Mouse (Mus musculus): Measurements from ENCODE around the gene Sh3bp4. TPM values are rescaled to one million over a fixed set of nuclear protein-coding genes. Genes with fewer than 3 reads are reported as not detected.

Sh3bp4 gene
- 35.3 and 37.4 TPM in 2 replicates for polyA plus RNA-seq (2016; fragmentation: Nextera tagmentation; extraction: Ambion mirVana)

- peak within 1 kb of the TSS; percentile 79 for H3K27ac ChIP-seq
- peak within 1 kb of the TSS; percentile 93 for H3K4me3 ChIP-seq
- peak within 1 kb of the TSS; percentile 93 for H3K9ac ChIP-seq
- WGBS: under 1% methylated on average over 62 of the region's 63 CpGs
- peaks cover 30% of the 10 kb centered on the region for H3K4me1 ChIP-seq
- no peaks in the 10 kb centered on the region for H3K9me3 ChIP-seq
- ATAC-seq (ENCODE audit: low FRiP score, low read depth): peak; percentile 92
- peak within 1 kb of the TSS; percentile 81 for H3K4me2 ChIP-seq (replicated peaks)
- no peaks in the 10 kb centered on the region for H3K27me3 ChIP-seq (replicated peaks)
- no peaks in the 10 kb centered on the region for H3K36me3 ChIP-seq
These were observed at the start of gene Sh3bp4 for GRCm38 (mm10) chr1:89070103-89070700. TSS of gene Sh3bp4 (plus strand) at chr1:89070415.

DNA sequence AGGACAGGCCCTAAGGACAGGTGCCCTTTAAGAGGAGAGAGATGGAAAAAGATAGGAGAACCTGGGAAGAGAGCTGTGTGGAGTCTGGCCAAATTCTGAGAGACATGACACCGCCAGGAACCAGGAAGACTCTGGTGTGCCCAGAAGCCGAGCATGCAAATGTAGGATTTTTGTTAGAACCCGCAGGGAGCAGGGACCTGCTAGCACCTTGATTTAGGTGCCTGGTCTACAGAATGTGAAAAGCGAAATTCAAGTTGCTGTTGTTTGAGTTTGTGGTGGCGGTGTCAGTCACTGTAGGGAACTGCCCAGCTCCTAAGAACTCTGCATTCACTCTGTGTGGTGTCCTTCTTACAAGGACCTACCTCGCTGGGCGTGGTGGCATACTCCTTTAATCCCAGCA lies 47.2 kb upstream of the Sh3bp4 start:
- Histone ChIP-seq H3K4me3 (no peak overlapping the region), H3K4me2 (replicated peaks) (no peak overlapping the region), H3K4me1 (peaks cover 10% of the 10 kb centered on the region; the same call in 1 of the 2 replicates), H3K27ac (no peak overlapping the region), H3K9me3 (no peaks in the 10 kb centered on the region), H3K9ac (no peak overlapping the region), H3K27me3 (replicated peaks) (no peaks in the 10 kb centered on the region), H3K36me3 (no peaks in the 10 kb centered on the region)
- ATAC-seq (ENCODE audit: low FRiP score, low read depth): no peak
- WGBS: 87% methylated on average over 7 of the region's 7 CpGs

GRCm38 (mm10) chr1:89024696-89025612 lies 45.3 kb upstream of the Sh3bp4 start:
- 77% methylated on average over 9 of the region's 9 CpGs for WGBS
- no peak for ATAC-seq (ENCODE audit: low FRiP score, low read depth)
- H3K27me3 ChIP-seq (replicated peaks): no peaks in the 10 kb centered on the region
- H3K9ac ChIP-seq: no peak overlapping the region
- peaks cover 10% of the 10 kb centered on the region; the same call in 1 of the 2 replicates for H3K4me1 ChIP-seq
- no peak overlapping the region for H3K4me2 ChIP-seq (replicated peaks)
- H3K36me3 ChIP-seq: no peaks in the 10 kb centered on the region
- no peaks in the 10 kb centered on the region for H3K9me3 ChIP-seq
- H3K27ac ChIP-seq: no peak overlapping the region
- H3K4me3 ChIP-seq: no peak overlapping the region

DNA sequence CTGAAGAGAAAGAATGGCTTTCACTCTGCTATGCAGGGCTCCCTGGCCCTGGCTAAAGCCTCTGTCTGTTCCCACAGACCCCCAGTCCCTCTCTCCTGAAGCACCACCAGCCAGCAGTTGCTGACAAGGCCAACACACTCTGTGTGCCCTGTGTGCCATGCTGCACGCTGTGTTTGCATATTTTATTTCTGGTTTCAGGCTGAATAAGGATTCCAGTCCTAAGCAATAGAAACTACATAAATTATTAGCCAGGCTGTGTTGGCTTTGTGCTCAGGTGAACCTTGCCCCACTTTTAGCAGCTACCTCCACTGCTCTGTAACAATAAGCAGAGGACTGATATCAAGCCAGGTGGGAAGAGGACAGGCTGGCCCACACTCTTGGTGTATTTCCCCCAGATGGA lies 44.2 kb upstream of the Sh3bp4 start:
- Histone ChIP-seq H3K36me3 (no peaks in the 10 kb centered on the region), H3K27ac (no peak overlapping the region), H3K4me3 (no peak overlapping the region), H3K27me3 (replicated peaks) (no peaks in the 10 kb centered on the region), H3K4me1 (peaks cover 10% of the 10 kb centered on the region; the same call in 1 of the 2 replicates), H3K4me2 (replicated peaks) (no peak overlapping the region), H3K9me3 (no peaks in the 10 kb centered on the region), H3K9ac (no peak overlapping the region)
- WGBS: 66% methylated on average over 1 of the region's 1 CpGs
- ATAC-seq (ENCODE audit: low FRiP score, low read depth): no peak

GRCm38 (mm10) chr1:89029136-89029927 lies 40.9 kb upstream of the Sh3bp4 start:
- Histone ChIP-seq H3K4me3 (no peak overlapping the region), H3K27me3 (replicated peaks) (no peaks in the 10 kb centered on the region), H3K4me1 (peaks cover 10% of the 10 kb centered on the region; the same call in 1 of the 2 replicates), H3K9me3 (no peaks in the 10 kb centered on the region), H3K4me2 (replicated peaks) (no peak overlapping the region), H3K27ac (no peak overlapping the region), H3K9ac (no peak overlapping the region), H3K36me3 (no peaks in the 10 kb centered on the region)
- no peak for ATAC-seq (ENCODE audit: low FRiP score, low read depth)
- 73% methylated on average over 11 of the region's 11 CpGs for WGBS

DNA sequence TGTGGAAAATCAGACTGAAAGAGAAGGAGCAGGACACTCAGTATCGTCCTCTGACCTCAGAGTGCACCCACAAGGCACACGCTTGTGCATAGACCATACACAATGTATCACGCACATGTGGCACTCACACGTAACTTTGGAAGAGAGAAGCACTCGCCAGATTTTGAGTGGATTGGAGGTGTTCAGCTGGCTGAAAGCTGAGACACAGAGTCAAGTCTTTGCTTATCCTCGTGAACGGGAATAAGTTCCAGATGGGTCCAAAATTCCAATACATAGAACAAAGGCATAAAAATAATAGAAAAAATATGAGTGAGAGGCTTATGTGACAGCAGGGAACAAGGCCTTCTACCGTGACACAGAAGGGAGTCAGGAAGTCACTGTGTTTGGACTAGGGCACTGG lies 36.6 kb upstream of the Sh3bp4 start:
- no peak overlapping the region for H3K4me3 ChIP-seq
- no peaks in the 10 kb centered on the region for H3K36me3 ChIP-seq
- H3K4me1 ChIP-seq: no peaks in the 10 kb centered on the region
- no peak for ATAC-seq (ENCODE audit: low FRiP score, low read depth)
- no peaks in the 10 kb centered on the region for H3K27me3 ChIP-seq (replicated peaks)
- no peak overlapping the region for H3K4me2 ChIP-seq (replicated peaks)
- WGBS: 71% methylated on average over 8 of the region's 8 CpGs
- no peak overlapping the region for H3K9ac ChIP-seq
- no peaks in the 10 kb centered on the region for H3K9me3 ChIP-seq
- H3K27ac ChIP-seq: no peak overlapping the region

DNA sequence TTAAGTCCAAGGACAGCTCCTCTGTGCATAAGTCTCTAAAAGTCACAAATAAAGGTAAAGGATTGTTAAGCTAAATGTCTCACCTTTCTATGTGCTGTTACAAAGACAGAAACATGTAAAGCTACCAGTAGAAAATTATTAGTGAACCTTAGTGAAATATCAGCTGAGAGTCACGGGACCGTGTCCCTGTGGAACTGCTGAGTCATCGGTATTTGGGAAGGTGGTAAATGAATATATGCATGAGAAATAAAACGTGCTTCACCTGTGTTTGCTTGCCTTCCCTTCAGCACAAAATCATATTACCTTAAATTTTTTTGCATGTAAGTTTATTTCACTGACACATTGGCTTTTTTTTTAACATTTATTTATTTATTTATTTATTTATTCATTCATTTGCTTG lies 36.2 kb upstream of the Sh3bp4 start:
- no peak overlapping the region for H3K9ac ChIP-seq
- no peaks in the 10 kb centered on the region for H3K9me3 ChIP-seq
- ATAC-seq (ENCODE audit: low FRiP score, low read depth): no peak
- H3K4me2 ChIP-seq (replicated peaks): no peak overlapping the region
- no peaks in the 10 kb centered on the region for H3K36me3 ChIP-seq
- no peak overlapping the region for H3K4me3 ChIP-seq
- no peaks in the 10 kb centered on the region for H3K27me3 ChIP-seq (replicated peaks)
- WGBS: 76% methylated on average over 4 of the region's 4 CpGs
- H3K27ac ChIP-seq: no peak overlapping the region
- H3K4me1 ChIP-seq: 0 out of 2 replicates have a peak, but pooled peaks cover under 1% of the 10 kb centered on the region

GRCm38 (mm10) chr1:89035115-89035514 lies 35.1 kb upstream of the Sh3bp4 start:
- ATAC-seq (ENCODE audit: low FRiP score, low read depth): no peak
- no peaks in the 10 kb centered on the region for H3K9me3 ChIP-seq
- H3K9ac ChIP-seq: no peak overlapping the region
- no peaks in the 10 kb centered on the region for H3K27me3 ChIP-seq (replicated peaks)
- 85% methylated on average over 5 of the region's 5 CpGs for WGBS
- H3K36me3 ChIP-seq: no peaks in the 10 kb centered on the region
- H3K4me2 ChIP-seq (replicated peaks): no peak overlapping the region
- H3K27ac ChIP-seq: no peak overlapping the region
- H3K4me3 ChIP-seq: no peak overlapping the region
- H3K4me1 ChIP-seq: peaks cover 6% of the 10 kb centered on the region

- no peak for ATAC-seq (ENCODE audit: low FRiP score, low read depth)
- Histone ChIP-seq H3K9ac (no peak overlapping the region), H3K4me1 (peaks cover 6% of the 10 kb centered on the region), H3K36me3 (no peaks in the 10 kb centered on the region), H3K4me2 (replicated peaks) (no peak overlapping the region), H3K27ac (no peak overlapping the region), H3K27me3 (replicated peaks) (no peaks in the 10 kb centered on the region), H3K9me3 (no peaks in the 10 kb centered on the region), H3K4me3 (no peak overlapping the region)
- 18% methylated on average over 2 of the region's 2 CpGs for WGBS
These were observed 30.4 kb upstream of the Sh3bp4 start for GRCm38 (mm10) chr1:89039836-89040235.

DNA sequence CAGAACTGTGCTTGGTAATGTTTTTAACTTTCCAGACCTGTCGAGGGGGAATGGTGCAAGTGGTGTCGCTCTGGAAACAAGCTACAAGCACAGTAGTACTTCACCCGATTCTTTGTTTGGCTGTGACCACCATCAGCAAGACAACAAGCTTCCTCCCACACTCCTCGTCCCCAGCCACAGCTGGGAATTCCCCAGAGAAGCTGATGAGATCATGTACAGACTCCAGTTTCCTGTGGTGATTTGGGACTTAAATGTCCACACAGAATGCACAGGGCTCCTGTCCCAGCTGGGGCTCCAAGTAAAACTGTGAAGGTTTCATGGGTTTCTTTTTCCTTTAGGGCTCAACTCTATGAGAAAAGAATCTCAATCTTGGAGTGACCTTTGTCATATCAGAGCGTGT lies 28.9 kb upstream of the Sh3bp4 start:
- no peak for ATAC-seq (ENCODE audit: low FRiP score, low read depth)
- WGBS: 64% methylated on average over 5 of the region's 5 CpGs

DNA sequence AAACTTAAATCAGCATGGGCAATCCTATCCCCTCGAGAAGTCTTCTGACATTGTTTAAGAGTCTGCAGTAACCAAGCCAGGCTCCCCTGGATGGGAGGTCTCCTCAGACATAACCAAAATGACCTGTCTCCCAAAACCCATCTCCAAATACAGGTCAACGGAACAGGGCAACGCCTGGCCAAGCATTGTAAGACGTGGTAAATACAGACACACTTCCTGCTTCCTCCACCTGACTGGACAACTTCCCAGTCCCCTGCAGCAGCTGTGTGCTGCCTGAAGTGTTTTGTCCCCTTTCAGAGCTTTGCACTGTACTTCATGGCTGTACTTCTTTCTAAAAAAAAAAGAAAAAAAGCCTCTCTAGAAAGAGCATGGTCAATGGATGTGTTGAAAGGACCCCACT lies 28.1 kb upstream of the Sh3bp4 start:
- Histone ChIP-seq H3K4me2 (replicated peaks) (no peak overlapping the region), H3K27me3 (replicated peaks) (no peaks in the 10 kb centered on the region), H3K36me3 (no peaks in the 10 kb centered on the region), H3K4me1 (peaks cover 6% of the 10 kb centered on the region), H3K9me3 (no peaks in the 10 kb centered on the region), H3K9ac (no peak overlapping the region), H3K4me3 (no peak overlapping the region), H3K27ac (no peak overlapping the region)
- no peak for ATAC-seq (ENCODE audit: low FRiP score, low read depth)
- WGBS: 91% methylated on average over 4 of the region's 4 CpGs

More for the DNA sequence above, 28.9 kb upstream of the Sh3bp4 start:
- H3K4me3 ChIP-seq: no peak overlapping the region
- no peak overlapping the region for H3K4me2 ChIP-seq (replicated peaks)
- H3K27ac ChIP-seq: no peak overlapping the region
- H3K4me1 ChIP-seq: peaks cover 6% of the 10 kb centered on the region
- H3K27me3 ChIP-seq (replicated peaks): no peaks in the 10 kb centered on the region
- no peaks in the 10 kb centered on the region for H3K36me3 ChIP-seq
- H3K9ac ChIP-seq: no peak overlapping the region
- no peaks in the 10 kb centered on the region for H3K9me3 ChIP-seq

DNA sequence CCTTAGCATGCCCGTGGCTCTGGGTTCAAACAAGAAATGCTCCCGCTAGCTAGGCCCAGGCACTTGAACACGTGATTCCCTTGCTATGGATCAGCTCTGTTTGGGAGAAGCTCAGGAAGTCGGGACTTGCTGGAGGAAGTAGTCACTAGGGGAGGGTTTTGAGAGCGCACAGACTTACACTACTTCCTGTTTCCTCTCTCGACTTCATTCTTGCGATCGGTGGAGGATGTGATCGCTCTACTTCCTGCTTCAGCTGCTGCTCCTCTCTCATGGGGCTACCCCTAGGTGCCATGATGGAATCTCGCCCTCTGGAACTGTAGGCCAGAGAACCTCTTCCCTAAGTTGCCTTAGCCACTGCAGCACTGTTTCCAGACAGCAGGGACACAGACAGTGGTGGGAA lies 27.3 kb upstream of the Sh3bp4 start:
- no peak overlapping the region for H3K4me3 ChIP-seq
- H3K4me2 ChIP-seq (replicated peaks): no peak overlapping the region
- 88% methylated on average over 10 of the region's 10 CpGs for WGBS
- H3K27me3 ChIP-seq (replicated peaks): no peaks in the 10 kb centered on the region
- H3K9ac ChIP-seq: no peak overlapping the region
- H3K27ac ChIP-seq: no peak overlapping the region
- ATAC-seq (ENCODE audit: low FRiP score, low read depth): no peak
- H3K36me3 ChIP-seq: no peaks in the 10 kb centered on the region
- H3K4me1 ChIP-seq: peaks cover 6% of the 10 kb centered on the region
- H3K9me3 ChIP-seq: no peaks in the 10 kb centered on the region

Measured in neural tube, embryonic 12.5 days (tissue).